Mouse (Mus musculus): ENCODE measurements around the gene Plscr2.

Plscr2 gene

DNA sequence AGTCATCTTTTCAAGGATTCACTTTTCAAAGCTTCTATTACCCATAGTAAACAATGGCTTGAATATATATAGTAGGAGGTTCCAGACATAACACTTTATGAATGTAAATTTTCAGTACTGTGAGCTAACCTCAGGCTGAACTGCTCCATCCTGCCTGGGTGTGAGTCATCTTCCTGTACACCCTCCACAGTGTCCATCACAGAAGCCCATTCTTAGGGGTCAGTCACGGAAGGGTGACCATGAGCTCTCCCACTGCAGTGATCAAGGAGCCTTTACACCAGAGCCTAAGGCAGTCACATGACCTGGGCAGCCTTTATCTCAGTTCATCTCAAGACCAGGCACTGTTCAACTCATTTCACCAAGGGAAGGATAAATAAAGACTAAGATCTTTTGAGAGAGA, 7.7 kb upstream of the Plscr2 start:
- Histone ChIP-seq H3K27me3 (ENCODE audit: insufficient read depth, low read length) (no peaks in the 10 kb centered on the region), H3K9me3 (ENCODE audit: low read length) (no peaks in the 10 kb centered on the region), H3K4me3 (replicated peaks; ENCODE audit: low read length) (no peak overlapping the region), H3K4me1 (replicated peaks; ENCODE audit: low read depth, low read length) (peaks cover 5% of the 10 kb centered on the region; the same call in 1 of the 2 replicates), H3K36me3 (ENCODE audit: insufficient read depth, low read length) (peaks cover 77% of the 10 kb centered on the region)
- TF ChIP-seq NANOG (IDR thresholded peaks at IDR 0.05; ENCODE audit: borderline replicate concordance, low read length) (no peak), POU5F1 (IDR thresholded peaks at IDR 0.05; ENCODE audit: borderline replicate concordance, low read length) (no peak), CTCF (conservative IDR thresholded peaks at IDR 0.05; ENCODE audit: low read length) (no peak)

DNA sequence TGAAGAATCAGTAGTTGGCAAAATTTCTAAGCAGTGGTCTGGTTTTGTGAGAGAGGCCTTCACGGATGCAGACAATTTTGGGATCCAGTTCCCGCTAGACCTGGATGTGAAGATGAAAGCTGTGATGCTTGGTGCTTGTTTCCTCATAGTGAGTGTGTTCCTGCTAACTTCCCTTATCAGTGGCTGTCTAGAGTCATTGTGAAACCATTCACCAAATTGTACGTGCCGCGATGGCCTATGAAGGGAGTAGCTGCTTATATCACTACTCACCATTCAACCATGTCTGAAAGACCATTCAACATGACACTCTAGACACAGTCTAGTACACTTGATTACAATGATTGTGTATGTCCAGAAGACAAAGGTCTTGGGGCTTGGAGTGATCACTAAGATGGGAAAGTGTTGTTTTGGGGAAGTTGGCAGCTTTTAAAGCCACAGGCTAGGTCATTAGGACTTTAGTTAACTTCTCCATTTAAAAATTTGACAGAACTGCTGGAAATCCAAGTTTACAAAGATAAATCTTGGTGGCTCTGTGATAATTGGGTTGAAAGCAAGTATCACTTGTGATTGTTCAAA, 5.5 kb upstream of the Plscr2 start:
- peaks cover 5% of the 10 kb centered on the region; the same call in 1 of the 2 replicates for H3K4me1 ChIP-seq (replicated peaks; ENCODE audit: low read depth, low read length)
- H3K27me3 ChIP-seq (ENCODE audit: insufficient read depth, low read length), result no peaks in the 10 kb centered on the region
- TF ChIP-seq POU5F1 (IDR thresholded peaks at IDR 0.05; ENCODE audit: borderline replicate concordance, low read length) (no peak), CTCF (conservative IDR thresholded peaks at IDR 0.05; ENCODE audit: low read length) (no peak), NANOG (IDR thresholded peaks at IDR 0.05; ENCODE audit: borderline replicate concordance, low read length) (no peak)
- no peak overlapping the region for H3K4me3 ChIP-seq (replicated peaks; ENCODE audit: low read length)
- peaks cover 70% of the 10 kb centered on the region for H3K36me3 ChIP-seq (ENCODE audit: insufficient read depth, low read length)
- no peaks in the 10 kb centered on the region for H3K9me3 ChIP-seq (ENCODE audit: low read length)

DNA sequence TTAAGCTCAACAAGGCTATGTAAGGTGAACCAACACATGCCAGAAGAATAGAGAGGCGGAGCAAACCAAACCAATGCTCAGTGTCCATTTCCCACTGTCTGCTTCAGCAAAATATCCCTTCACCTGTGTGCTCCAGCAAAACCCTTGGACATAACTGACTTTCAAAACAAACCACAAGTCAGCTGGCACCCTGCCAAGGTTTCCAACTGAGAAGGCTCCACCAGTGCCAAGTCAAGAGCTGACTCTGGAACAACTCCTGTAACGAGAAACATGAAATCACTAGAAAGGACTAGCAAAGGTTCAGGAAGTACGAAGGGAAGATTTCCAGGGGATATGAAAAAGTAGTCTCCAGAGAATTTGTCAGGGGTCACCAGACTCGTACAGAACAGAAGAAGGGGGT, 4.5 kb upstream of the Plscr2 start:
- H3K27me3 ChIP-seq (ENCODE audit: insufficient read depth, low read length), result no peaks in the 10 kb centered on the region
- H3K9me3 ChIP-seq (ENCODE audit: low read length), result no peaks in the 10 kb centered on the region
- no peak overlapping the region for H3K4me3 ChIP-seq (replicated peaks; ENCODE audit: low read length)
- TF ChIP-seq POU5F1 (IDR thresholded peaks at IDR 0.05; ENCODE audit: borderline replicate concordance, low read length) (no peak), NANOG (IDR thresholded peaks at IDR 0.05; ENCODE audit: borderline replicate concordance, low read length) (no peak), CTCF (conservative IDR thresholded peaks at IDR 0.05; ENCODE audit: low read length) (no peak)
- peaks cover 11% of the 10 kb centered on the region for H3K4me1 ChIP-seq (replicated peaks; ENCODE audit: low read depth, low read length)
- H3K36me3 ChIP-seq (ENCODE audit: insufficient read depth, low read length), result peaks cover 63% of the 10 kb centered on the region

DNA sequence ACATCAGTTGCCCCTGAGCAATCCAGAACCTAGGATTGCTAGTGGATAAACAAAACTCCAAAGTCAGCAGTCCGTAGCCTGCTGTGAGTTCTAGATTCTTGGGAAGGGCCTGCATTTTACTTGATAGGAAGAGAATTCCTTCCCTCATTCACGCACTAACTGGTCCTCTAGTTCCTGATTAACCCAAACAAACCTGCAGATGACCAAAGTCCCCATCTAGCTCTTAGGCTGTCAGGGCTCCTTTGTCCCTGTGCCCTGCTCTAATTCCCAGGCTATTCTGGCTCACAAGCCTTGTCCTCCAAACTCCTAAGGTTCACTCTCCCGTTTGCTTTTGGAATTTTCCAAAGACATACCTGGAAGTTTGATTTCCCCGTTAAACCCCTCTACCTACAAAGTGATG, 2.8 kb upstream of the Plscr2 start:
- Histone ChIP-seq H3K4me1 (replicated peaks; ENCODE audit: low read depth, low read length) (peaks cover 15% of the 10 kb centered on the region), H3K9me3 (ENCODE audit: low read length) (no peaks in the 10 kb centered on the region), H3K36me3 (ENCODE audit: insufficient read depth, low read length) (peaks cover 46% of the 10 kb centered on the region), H3K4me3 (replicated peaks; ENCODE audit: low read length) (no peak overlapping the region), H3K27me3 (ENCODE audit: insufficient read depth, low read length) (no peaks in the 10 kb centered on the region)
- TF ChIP-seq NANOG (IDR thresholded peaks at IDR 0.05; ENCODE audit: borderline replicate concordance, low read length) (no peak), POU5F1 (IDR thresholded peaks at IDR 0.05; ENCODE audit: borderline replicate concordance, low read length) (no peak), CTCF (conservative IDR thresholded peaks at IDR 0.05; ENCODE audit: low read length) (no peak)

DNA sequence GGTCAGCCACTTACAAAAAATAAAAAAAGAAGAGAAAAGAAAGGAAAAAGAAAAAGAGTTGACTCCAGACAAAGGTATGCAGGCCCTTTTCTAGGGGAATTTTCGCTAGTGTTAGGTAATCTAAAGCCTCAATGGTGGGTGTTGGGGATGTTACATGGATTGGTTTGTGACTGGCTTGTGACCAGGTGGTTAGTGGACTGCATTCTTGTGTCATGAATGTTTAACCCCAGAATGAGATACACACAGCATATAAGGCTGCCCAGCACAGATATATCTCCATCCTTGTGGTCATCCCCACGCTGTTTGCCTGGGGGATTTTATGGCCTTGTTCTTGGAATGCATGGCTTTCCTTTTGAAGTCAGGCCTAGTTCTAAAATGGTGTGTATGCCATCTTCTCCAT, 2.1 kb upstream of the Plscr2 start:
- Histone ChIP-seq H3K27me3 (ENCODE audit: insufficient read depth, low read length) (no peaks in the 10 kb centered on the region), H3K4me1 (replicated peaks; ENCODE audit: low read depth, low read length) (peaks cover 15% of the 10 kb centered on the region), H3K36me3 (ENCODE audit: insufficient read depth, low read length) (peaks cover 40% of the 10 kb centered on the region), H3K9me3 (ENCODE audit: low read length) (no peaks in the 10 kb centered on the region), H3K4me3 (replicated peaks; ENCODE audit: low read length) (no peak overlapping the region)
- TF ChIP-seq POU5F1 (IDR thresholded peaks at IDR 0.05; ENCODE audit: borderline replicate concordance, low read length) (no peak), CTCF (conservative IDR thresholded peaks at IDR 0.05; ENCODE audit: low read length) (no peak), NANOG (IDR thresholded peaks at IDR 0.05; ENCODE audit: borderline replicate concordance, low read length) (no peak)

DNA sequence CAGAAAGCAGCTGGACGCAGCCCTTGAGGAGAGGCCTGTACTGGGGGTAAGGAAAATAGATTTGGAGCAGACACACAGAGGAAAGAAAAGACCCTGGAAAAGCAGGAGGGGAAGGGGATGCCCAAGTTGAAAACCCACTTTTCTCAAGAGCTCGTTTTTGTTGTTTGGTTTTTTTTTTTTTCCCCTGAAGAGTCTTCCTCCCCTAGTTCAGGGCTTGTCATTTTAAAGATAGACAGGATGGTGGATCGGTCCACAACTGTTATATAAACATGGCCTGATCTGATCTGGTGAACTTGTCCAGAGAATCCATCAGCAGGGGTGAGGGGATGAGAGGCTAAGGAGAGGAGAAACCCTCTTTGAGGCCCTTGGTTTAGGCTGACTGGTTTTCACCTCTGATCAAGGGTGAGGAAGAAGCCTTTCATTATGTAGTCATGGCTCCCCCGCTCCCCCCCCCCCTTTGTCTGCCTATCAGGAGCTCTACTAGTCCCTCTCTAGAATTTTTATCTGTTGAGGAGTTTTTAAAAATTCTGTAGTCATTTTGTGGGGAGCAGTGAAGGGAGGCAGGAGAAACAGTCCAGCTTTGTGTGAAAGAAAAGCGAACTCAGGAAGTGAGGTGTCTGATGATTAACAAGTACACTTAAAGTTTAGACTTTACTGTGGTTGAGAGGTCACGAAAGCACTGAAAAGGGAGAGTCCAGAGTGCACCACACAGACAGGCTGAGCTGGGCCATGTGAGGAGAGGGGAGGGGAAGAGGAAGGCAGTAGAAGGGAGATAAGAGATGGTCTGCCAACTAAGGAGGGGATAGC, 1.2 kb upstream of the Plscr2 start:
- Histone ChIP-seq H3K9me3 (ENCODE audit: low read length) (no peaks in the 10 kb centered on the region), H3K4me1 (replicated peaks; ENCODE audit: low read depth, low read length) (peaks cover 15% of the 10 kb centered on the region), H3K27me3 (ENCODE audit: insufficient read depth, low read length) (no peaks in the 10 kb centered on the region), H3K4me3 (replicated peaks; ENCODE audit: low read length) (no peak overlapping the region), H3K36me3 (ENCODE audit: insufficient read depth, low read length) (peaks cover 31% of the 10 kb centered on the region)
- TF ChIP-seq NANOG (IDR thresholded peaks at IDR 0.05; ENCODE audit: borderline replicate concordance, low read length) (no peak), POU5F1 (IDR thresholded peaks at IDR 0.05; ENCODE audit: borderline replicate concordance, low read length) (no peak), CTCF (conservative IDR thresholded peaks at IDR 0.05; ENCODE audit: low read length) (no peak)

DNA sequence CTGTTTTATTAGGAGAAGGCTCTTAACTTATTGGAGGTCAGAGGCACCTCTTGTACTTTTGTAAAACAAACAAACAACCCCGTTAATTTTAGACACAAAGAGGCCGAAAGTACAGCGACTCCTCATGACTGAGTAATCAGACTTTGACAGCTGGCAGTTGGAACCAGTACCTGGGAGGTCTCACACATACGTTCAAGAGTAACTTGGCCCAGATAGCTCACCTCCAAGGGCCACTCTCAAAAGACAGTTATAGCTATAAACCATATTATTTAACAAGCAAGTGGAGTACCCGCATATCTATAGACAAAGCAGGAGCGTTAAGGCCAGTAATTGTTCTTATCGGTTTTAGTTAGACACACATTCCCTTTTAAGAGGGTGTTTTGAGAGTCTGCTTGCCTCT, 958 bp downstream of the Plscr2 start:
- no peak for TF ChIP-seq NANOG (IDR thresholded peaks at IDR 0.05; ENCODE audit: borderline replicate concordance, low read length)
- no peak for TF ChIP-seq CTCF (conservative IDR thresholded peaks at IDR 0.05; ENCODE audit: low read length)
- TF ChIP-seq POU5F1 (IDR thresholded peaks at IDR 0.05; ENCODE audit: borderline replicate concordance, low read length), result no peak
- no peaks in the 10 kb centered on the region for H3K9me3 ChIP-seq (ENCODE audit: low read length)
- peaks cover 14% of the 10 kb centered on the region for H3K36me3 ChIP-seq (ENCODE audit: insufficient read depth, low read length)
- H3K27me3 ChIP-seq (ENCODE audit: insufficient read depth, low read length), result no peaks in the 10 kb centered on the region
- no peak overlapping the region for H3K4me3 ChIP-seq (replicated peaks; ENCODE audit: low read length)
- H3K4me1 ChIP-seq (replicated peaks; ENCODE audit: low read depth, low read length), result peaks cover 10% of the 10 kb centered on the region

DNA sequence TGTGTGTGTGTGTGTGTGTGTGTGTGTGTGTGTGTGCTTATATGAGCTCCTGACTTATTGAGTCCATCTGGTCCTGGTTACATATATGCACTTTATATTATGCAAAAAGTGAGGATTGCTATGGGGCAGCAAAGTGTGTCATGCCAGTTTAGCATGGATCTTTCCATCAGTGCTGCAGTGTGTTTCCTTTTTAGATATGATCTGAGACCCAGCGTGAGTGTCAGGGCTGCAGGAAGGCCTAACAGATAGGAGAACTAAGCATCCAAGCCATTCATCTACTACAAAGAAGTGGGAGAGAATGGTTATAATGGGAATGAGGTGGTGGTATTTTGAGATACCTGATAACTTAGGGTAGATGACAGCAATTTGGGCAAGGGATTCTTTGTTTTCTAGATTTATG, 4.6 kb downstream of the Plscr2 start:
- no peak for TF ChIP-seq POU5F1 (IDR thresholded peaks at IDR 0.05; ENCODE audit: borderline replicate concordance, low read length)
- TF ChIP-seq CTCF (conservative IDR thresholded peaks at IDR 0.05; ENCODE audit: low read length), result no peak
- TF ChIP-seq NANOG (IDR thresholded peaks at IDR 0.05; ENCODE audit: borderline replicate concordance, low read length), result no peak
- peaks cover 10% of the 10 kb centered on the region for H3K4me1 ChIP-seq (replicated peaks; ENCODE audit: low read depth, low read length)
- H3K27me3 ChIP-seq (ENCODE audit: insufficient read depth, low read length), result no peaks in the 10 kb centered on the region
- H3K9me3 ChIP-seq (ENCODE audit: low read length), result no peaks in the 10 kb centered on the region
- no peak overlapping the region for H3K4me3 ChIP-seq (replicated peaks; ENCODE audit: low read length)
- no peaks in the 10 kb centered on the region for H3K36me3 ChIP-seq (ENCODE audit: insufficient read depth, low read length)

Measured in E14TG2a.4 (cell line).